Mouse (Mus musculus): Measurements from ENCODE around the gene Vmp1.

DNA sequence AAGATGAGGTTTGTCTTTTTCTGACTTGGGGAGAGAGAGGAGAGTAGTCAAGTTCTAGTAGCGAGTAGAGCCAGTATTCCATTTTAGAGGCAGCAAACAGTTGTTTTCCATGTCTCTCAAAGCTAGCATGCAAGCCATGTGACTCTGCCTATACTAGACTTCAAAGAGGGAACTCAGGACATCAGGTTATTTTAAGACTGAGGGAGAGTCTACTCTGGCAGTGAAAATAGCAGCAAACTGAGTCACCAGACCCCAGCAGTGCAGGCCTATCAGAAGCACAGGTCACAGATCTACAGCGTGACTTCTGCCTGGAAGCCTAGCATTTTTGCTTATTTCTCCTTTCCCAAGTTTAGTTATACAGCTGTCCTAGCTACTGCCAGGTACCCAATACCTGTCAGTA lies 47.8 kb upstream of the Vmp1 start:
- no peak for TF ChIP-seq ZNF384 (IDR thresholded peaks at IDR 0.05; ENCODE audit: low read depth, low read length)
- TF ChIP-seq MAFK (IDR thresholded peaks at IDR 0.05; ENCODE audit: insufficient read depth, low read depth, low read length) = no peak
- no peak for TF ChIP-seq CHD2 (IDR thresholded peaks at IDR 0.05; ENCODE audit: low read depth, low read length)
- no peak for TF ChIP-seq HCFC1 (IDR thresholded peaks at IDR 0.05; ENCODE audit: borderline replicate concordance, insufficient read depth, low read length)

Measured in ES-E14 (cell line).